Mouse (Mus musculus) macrophage (primary cell): ENCODE data around the gene Pdzk1ip1. TPM values are rescaled to one million over a fixed set of nuclear protein-coding genes. Genes with fewer than 3 reads are reported as not detected.

Experiments
- H3K27ac ChIP-seq: fragments of 350-480 bp; formaldehyde crosslinking; 2 replicates; pipeline ENCODE4 v1.9.0; 2021
- H3K36me3 ChIP-seq: fragments of 350-480 bp; formaldehyde crosslinking; 2 replicates; pipeline ENCODE4 v1.9.0; 2021; ENCODE audit errors: inconsistent target
- H3K4me3 ChIP-seq: fragments of 350-480 bp; formaldehyde crosslinking; 2 replicates; pipeline ENCODE4 v1.9.0; 2021; ENCODE audit errors: inconsistent target
- H3K79me2 ChIP-seq: fragments of 350-480 bp; formaldehyde crosslinking; 2 replicates; pipeline ENCODE4 v1.9.0; 2021; ENCODE audit errors: inconsistent target
- WGBS: methylation state at CpG from one replicate; pipeline ENCODE4 v1.1.7; 2026; ENCODE audit warnings: inconsistent platforms; ENCODE audit not compliant: missing documents; 5-methylcytosine and 5-hydroxymethylcytosine counted together
- polyA plus RNA-seq: library from polyadenylated mRNA; stranded (reverse); fragments of 250-400 nt; gene quantifications from 3 replicates; pipeline ENCODE4 v1.2.4, GENCODE M21; 2018; ENCODE audit warnings: inconsistent platforms

The Pdzk1ip1 gene
- polyA plus RNA-seq, 1 experiment from 2014 or later: 41.0 TPM

GRCm38 (mm10) chr4:115086763-115087415 lies 1.6 kb upstream of the Pdzk1ip1 start:
- Histone ChIP-seq H3K79me2 (no peaks in the 10 kb centered on the region), H3K4me3 (no peak overlapping the region), H3K36me3 (no peaks in the 10 kb centered on the region), H3K27ac (no peak overlapping the region)
- 92% methylated on average over 3 of the region's 3 CpGs for WGBS

- Histone ChIP-seq H3K36me3 (no peaks in the 10 kb centered on the region), H3K27ac (no peak overlapping the region), H3K79me2 (no peaks in the 10 kb centered on the region), H3K4me3 (no peak overlapping the region)
- WGBS: 93% methylated on average over 2 of the region's 2 CpGs
These were observed 2.1 kb downstream of the Pdzk1ip1 start for GRCm38 (mm10) chr4:115090592-115090991.

GRCm38 (mm10) chr4:115091806-115092205 lies 3.3 kb downstream of the Pdzk1ip1 start:
- Histone ChIP-seq H3K79me2 (no peaks in the 10 kb centered on the region), H3K4me3 (no peak overlapping the region), H3K27ac (no peak overlapping the region), H3K36me3 (no peaks in the 10 kb centered on the region)
- 88% methylated on average over 3 of the region's 3 CpGs for WGBS

GRCm38 (mm10) chr4:115093331-115093864 lies 4.9 kb downstream of the Pdzk1ip1 start:
- H3K27ac ChIP-seq: no peak overlapping the region
- 92% methylated on average over 4 of the region's 4 CpGs for WGBS
- no peak overlapping the region for H3K4me3 ChIP-seq
- no peaks in the 10 kb centered on the region for H3K36me3 ChIP-seq
- no peaks in the 10 kb centered on the region for H3K79me2 ChIP-seq

- no peak overlapping the region for H3K4me3 ChIP-seq
- H3K27ac ChIP-seq: no peak overlapping the region
- 92% methylated on average over 2 of the region's 2 CpGs for WGBS
These were observed 5.5 kb downstream of the Pdzk1ip1 start for GRCm38 (mm10) chr4:115094056-115094455.

GRCm38 (mm10) chr4:115095671-115096434 lies 7.3 kb downstream of the Pdzk1ip1 start:
- Histone ChIP-seq H3K27ac (peak overlapping the region; percentile 94), H3K4me3 (peak overlapping the region; percentile 34)
- 5% methylated on average over 28 of the region's 31 CpGs for WGBS

More at GRCm38 (mm10) chr4:115094056-115094455, 5.5 kb downstream of the Pdzk1ip1 start:
- H3K79me2 ChIP-seq: no peaks in the 10 kb centered on the region
- no peaks in the 10 kb centered on the region for H3K36me3 ChIP-seq

GRCm38 (mm10) chr4:115096435-115097145 lies 8.1 kb downstream of the Pdzk1ip1 start:
- Histone ChIP-seq H3K4me3 (peak overlapping the region; percentile 34), H3K27ac (peak overlapping the region; percentile 94), H3K79me2 (no peaks in the 10 kb centered on the region), H3K36me3 (no peaks in the 10 kb centered on the region)
- 3% methylated on average over 11 of the region's 11 CpGs for WGBS

More at GRCm38 (mm10) chr4:115095671-115096434, 7.3 kb downstream of the Pdzk1ip1 start:
- no peaks in the 10 kb centered on the region for H3K79me2 ChIP-seq
- no peaks in the 10 kb centered on the region for H3K36me3 ChIP-seq

- 2% methylated on average over 6 of the region's 6 CpGs for WGBS
- H3K36me3 ChIP-seq: no peaks in the 10 kb centered on the region
- H3K27ac ChIP-seq: peak overlapping the region; percentile 94
- H3K79me2 ChIP-seq: no peaks in the 10 kb centered on the region
- peak overlapping the region; percentile 14; the same call in 1 of the 2 replicates for H3K4me3 ChIP-seq
These were observed 8.6 kb downstream of the Pdzk1ip1 start for GRCm38 (mm10) chr4:115097146-115097496.

- H3K36me3 ChIP-seq: no peaks in the 10 kb centered on the region
- WGBS: 73% methylated on average over 6 of the region's 6 CpGs
These were observed 13.2 kb downstream of the Pdzk1ip1 start for GRCm38 (mm10) chr4:115101682-115102081.

GRCm38 (mm10) chr4:115103510-115103909 lies 15.0 kb downstream of the Pdzk1ip1 start:
- Histone ChIP-seq H3K36me3 (no peaks in the 10 kb centered on the region), H3K27ac (no peak overlapping the region), H3K4me3 (no peak overlapping the region), H3K79me2 (no peaks in the 10 kb centered on the region)
- WGBS: 26% methylated on average over 4 of the region's 4 CpGs

More at GRCm38 (mm10) chr4:115101682-115102081, 13.2 kb downstream of the Pdzk1ip1 start:
- Histone ChIP-seq H3K27ac (no peak overlapping the region), H3K4me3 (no peak overlapping the region), H3K79me2 (no peaks in the 10 kb centered on the region)

GRCm38 (mm10) chr4:115111167-115111566 lies 22.7 kb downstream of the Pdzk1ip1 start:
- 80% methylated on average over 2 of the region's 2 CpGs for WGBS
- H3K79me2 ChIP-seq: no peaks in the 10 kb centered on the region

GRCm38 (mm10) chr4:115113266-115113665 lies 24.8 kb downstream of the Pdzk1ip1 start:
- 33% methylated on average over 5 of the region's 5 CpGs for WGBS
- Histone ChIP-seq H3K27ac (no peak overlapping the region), H3K79me2 (no peaks in the 10 kb centered on the region), H3K4me3 (no peak overlapping the region), H3K36me3 (no peaks in the 10 kb centered on the region)

More at GRCm38 (mm10) chr4:115111167-115111566, 22.7 kb downstream of the Pdzk1ip1 start:
- Histone ChIP-seq H3K27ac (no peak overlapping the region), H3K36me3 (no peaks in the 10 kb centered on the region), H3K4me3 (no peak overlapping the region)

- Histone ChIP-seq H3K36me3 (no peaks in the 10 kb centered on the region), H3K79me2 (no peaks in the 10 kb centered on the region), H3K27ac (no peak overlapping the region), H3K4me3 (no peak overlapping the region)
- 81% methylated on average over 3 of the region's 3 CpGs for WGBS
These were observed 31.1 kb downstream of the Pdzk1ip1 start for GRCm38 (mm10) chr4:115119642-115120041.

- Histone ChIP-seq H3K27ac (no peak overlapping the region), H3K36me3 (no peaks in the 10 kb centered on the region), H3K4me3 (no peak overlapping the region), H3K79me2 (no peaks in the 10 kb centered on the region)
- WGBS: 77% methylated on average over 2 of the region's 2 CpGs
These were observed 32.7 kb downstream of the Pdzk1ip1 start for GRCm38 (mm10) chr4:115121162-115121561.
